Mouse (Mus musculus): ENCODE data around the gene Hunk. TPM values are rescaled to one million over a fixed set of nuclear protein-coding genes. Genes with fewer than 3 reads are reported as not detected.
A peak's percentile ranks its signal among the peaks of the same experiment; 100 is the strongest.

Gene Hunk
- polyA plus RNA-seq, 1 experiment from 2014 or later = 16.6 TPM

DNA sequence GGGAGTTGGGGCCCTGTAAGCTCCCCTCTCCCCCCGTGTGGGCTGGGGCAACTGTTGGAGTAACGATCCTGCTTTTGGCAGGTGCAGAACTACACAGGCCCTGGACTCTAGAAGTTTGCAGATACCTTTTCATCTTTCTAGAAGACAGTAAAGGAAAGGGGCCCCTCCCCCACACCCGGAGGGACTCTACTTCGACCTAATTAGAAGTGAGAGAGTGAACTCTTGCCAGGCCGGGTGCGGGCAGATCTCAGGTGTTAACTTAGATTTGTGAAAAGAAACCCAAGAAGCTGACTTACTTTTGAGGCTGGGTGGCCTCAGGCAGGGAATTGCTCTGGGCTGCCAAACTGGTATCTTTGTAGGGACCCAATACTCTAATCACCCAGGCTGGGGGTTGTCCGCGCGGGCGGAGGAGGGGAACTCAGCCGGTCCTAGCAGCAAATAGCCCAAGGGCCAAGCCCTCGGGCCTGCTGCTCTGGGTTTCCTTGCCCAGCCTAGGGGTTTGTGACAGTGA is 1.4 kb downstream of the Hunk start:
- WGBS = 1% methylated on average over 12 of the region's 12 CpGs
- Histone ChIP-seq H3K4me1 (ENCODE audit: control insufficient read depth, insufficient read depth, low read length) (peaks cover 27% of the 10 kb centered on the region), H3K9ac (ENCODE audit: low read depth, low read length) (peak overlapping the region; percentile 93), H3K36me3 (ENCODE audit: control insufficient read depth, insufficient read depth, low read length) (peaks cover 17% of the 10 kb centered on the region), H3K9me3 (ENCODE audit: control insufficient read depth, low read length) (no peaks in the 10 kb centered on the region), H3K4me3 (ENCODE audit: low read length) (peak overlapping the region; percentile 82), H3K27me3 (ENCODE audit: control insufficient read depth, insufficient read depth, low read length) (no peaks in the 10 kb centered on the region), H3K4me2 (replicated peaks; ENCODE audit: low read depth, low read length) (peak overlapping the region; percentile 69), H3K27ac (ENCODE audit: low read depth, low read length) (peak overlapping the region; percentile 90; the same call in 1 of the 2 replicates)
- ATAC-seq (ENCODE audit: low FRiP score, low TSS enrichment) = no peak; the same call in 1 of the 2 replicates

DNA sequence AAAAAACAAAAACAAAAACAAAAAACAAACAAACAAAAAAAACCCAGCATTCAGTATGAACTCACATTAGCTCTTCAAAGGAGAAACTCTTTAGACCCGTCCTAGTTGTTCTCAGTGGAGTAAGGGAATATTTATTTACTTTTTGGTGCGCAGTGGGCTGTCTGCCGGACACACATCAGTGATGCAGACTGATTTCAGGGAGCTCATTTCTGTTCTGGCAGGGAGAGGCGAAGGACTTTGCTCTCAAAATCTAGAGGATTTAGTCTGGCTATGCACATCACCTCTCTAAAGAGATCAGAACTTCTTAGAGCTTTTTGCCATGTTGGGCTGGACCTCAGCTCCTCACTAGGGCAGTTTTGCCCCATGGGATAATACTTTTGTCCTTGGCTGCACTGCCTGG is 2.1 kb downstream of the Hunk start:
- Histone ChIP-seq H3K4me1 (ENCODE audit: control insufficient read depth, insufficient read depth, low read length) (peaks cover 27% of the 10 kb centered on the region), H3K9me3 (ENCODE audit: control insufficient read depth, low read length) (no peaks in the 10 kb centered on the region), H3K27me3 (ENCODE audit: control insufficient read depth, insufficient read depth, low read length) (no peaks in the 10 kb centered on the region), H3K9ac (ENCODE audit: low read depth, low read length) (peak overlapping the region; percentile 50; the same call in 1 of the 2 replicates), H3K4me3 (ENCODE audit: low read length) (peak overlapping the region; percentile 82), H3K4me2 (replicated peaks; ENCODE audit: low read depth, low read length) (peak overlapping the region; percentile 69), H3K36me3 (ENCODE audit: control insufficient read depth, insufficient read depth, low read length) (peaks cover 19% of the 10 kb centered on the region), H3K27ac (ENCODE audit: low read depth, low read length) (no peak overlapping the region)
- WGBS = 33% methylated on average over 4 of the region's 4 CpGs
- ATAC-seq (ENCODE audit: low FRiP score, low TSS enrichment) = no peak

DNA sequence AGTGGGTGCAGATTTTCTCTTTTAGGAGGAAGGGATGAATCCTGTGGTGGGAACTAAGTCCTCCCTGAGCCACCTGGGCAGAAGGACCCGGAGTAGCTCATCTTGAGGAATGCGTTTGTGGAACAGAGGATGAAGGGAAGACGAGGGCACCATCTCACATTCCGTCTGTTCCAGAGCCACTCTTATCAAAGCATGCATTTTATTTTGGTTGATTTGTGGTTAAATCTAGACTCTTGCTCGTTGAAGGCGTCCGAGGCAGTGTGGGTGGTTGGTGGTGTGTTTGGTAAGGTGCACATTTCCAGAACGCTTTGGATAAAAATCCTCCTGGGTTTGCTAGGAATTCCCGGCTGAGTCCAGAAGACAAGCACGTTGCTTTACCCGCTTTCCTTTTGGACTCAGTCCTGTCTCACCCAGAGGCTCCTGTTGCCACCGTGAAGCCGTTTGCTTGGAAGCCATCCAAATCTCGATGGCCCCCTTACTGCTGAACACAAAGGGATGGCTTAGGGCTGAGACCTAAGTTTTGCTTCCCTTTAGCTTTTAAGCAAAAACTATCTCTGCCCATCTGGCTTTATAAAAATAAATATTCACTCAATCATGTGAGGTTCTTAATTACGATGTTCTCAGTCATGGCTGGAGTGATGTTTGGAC is 3.4 kb downstream of the Hunk start:
- peak overlapping the region; percentile 82 for H3K4me3 ChIP-seq (ENCODE audit: low read length)
- WGBS = 64% methylated on average over 15 of the region's 15 CpGs
- no peaks in the 10 kb centered on the region for H3K27me3 ChIP-seq (ENCODE audit: control insufficient read depth, insufficient read depth, low read length)
- peaks cover 18% of the 10 kb centered on the region for H3K4me1 ChIP-seq (ENCODE audit: control insufficient read depth, insufficient read depth, low read length)
- H3K27ac ChIP-seq (ENCODE audit: low read depth, low read length) = no peak overlapping the region
- H3K4me2 ChIP-seq (replicated peaks; ENCODE audit: low read depth, low read length) = peak overlapping the region; percentile 69
- no peak for ATAC-seq (ENCODE audit: low FRiP score, low TSS enrichment)
- peak overlapping the region; percentile 18; the same call in 1 of the 2 replicates for H3K9ac ChIP-seq (ENCODE audit: low read depth, low read length)
- no peaks in the 10 kb centered on the region for H3K9me3 ChIP-seq (ENCODE audit: control insufficient read depth, low read length)
- peaks cover 23% of the 10 kb centered on the region for H3K36me3 ChIP-seq (ENCODE audit: control insufficient read depth, insufficient read depth, low read length)

DNA sequence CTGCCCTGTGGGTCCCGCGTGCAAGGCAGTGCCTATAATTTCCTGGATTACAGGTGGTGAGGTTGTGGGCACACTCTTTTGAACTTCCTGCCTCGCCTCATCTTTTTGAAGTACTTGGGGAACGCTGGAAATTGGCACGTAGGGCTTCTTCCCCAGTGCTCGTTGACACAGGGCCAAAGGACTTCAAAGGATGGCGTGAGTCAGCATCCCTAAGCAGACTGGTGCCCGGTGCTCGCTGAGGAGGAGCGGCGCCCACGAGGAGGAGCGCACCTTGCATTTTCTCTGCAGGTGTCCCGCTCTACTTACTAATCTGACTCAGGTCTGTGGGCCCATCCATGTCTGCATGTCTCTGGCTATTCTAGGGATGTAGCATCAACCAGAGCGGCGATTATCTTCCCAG is 4.9 kb downstream of the Hunk start:
- H3K4me3 ChIP-seq (ENCODE audit: low read length) = no peak overlapping the region
- H3K4me2 ChIP-seq (replicated peaks; ENCODE audit: low read depth, low read length) = no peak overlapping the region
- H3K36me3 ChIP-seq (ENCODE audit: control insufficient read depth, insufficient read depth, low read length) = peaks cover 23% of the 10 kb centered on the region
- no peaks in the 10 kb centered on the region for H3K9me3 ChIP-seq (ENCODE audit: control insufficient read depth, low read length)
- H3K27ac ChIP-seq (ENCODE audit: low read depth, low read length) = no peak overlapping the region
- ATAC-seq (ENCODE audit: low FRiP score, low TSS enrichment) = no peak
- H3K9ac ChIP-seq (ENCODE audit: low read depth, low read length) = no peak overlapping the region
- no peaks in the 10 kb centered on the region for H3K27me3 ChIP-seq (ENCODE audit: control insufficient read depth, insufficient read depth, low read length)
- WGBS = 92% methylated on average over 16 of the region's 16 CpGs
- peaks cover 18% of the 10 kb centered on the region for H3K4me1 ChIP-seq (ENCODE audit: control insufficient read depth, insufficient read depth, low read length)

DNA sequence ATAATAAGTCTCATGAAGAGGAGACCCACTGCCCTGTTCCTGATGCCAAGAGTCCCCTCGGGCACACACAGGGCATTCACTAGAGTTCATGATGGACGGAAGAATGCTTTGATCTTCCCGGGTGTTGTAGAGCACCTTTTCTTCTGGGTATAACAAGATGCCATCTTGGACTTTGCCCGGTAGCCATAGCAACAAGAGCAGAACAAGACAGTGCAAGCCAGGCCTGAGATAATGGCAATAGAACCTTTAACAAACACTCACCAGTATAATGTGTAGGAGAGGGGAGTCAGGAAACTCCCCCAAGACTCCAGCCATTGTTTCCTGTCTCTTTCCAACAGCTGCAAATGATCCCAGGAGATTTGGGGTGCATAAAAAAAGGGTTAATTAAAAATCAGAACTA is 8.9 kb downstream of the Hunk start:
- Histone ChIP-seq H3K27me3 (ENCODE audit: control insufficient read depth, insufficient read depth, low read length) (no peaks in the 10 kb centered on the region), H3K4me1 (ENCODE audit: control insufficient read depth, insufficient read depth, low read length) (peaks cover 9% of the 10 kb centered on the region; the same call in 1 of the 2 replicates), H3K36me3 (ENCODE audit: control insufficient read depth, insufficient read depth, low read length) (peaks cover 25% of the 10 kb centered on the region), H3K27ac (ENCODE audit: low read depth, low read length) (no peak overlapping the region), H3K9me3 (ENCODE audit: control insufficient read depth, low read length) (no peaks in the 10 kb centered on the region), H3K9ac (ENCODE audit: low read depth, low read length) (no peak overlapping the region), H3K4me2 (replicated peaks; ENCODE audit: low read depth, low read length) (no peak overlapping the region), H3K4me3 (ENCODE audit: low read length) (no peak overlapping the region)
- 81% methylated on average over 4 of the region's 4 CpGs for WGBS
- ATAC-seq (ENCODE audit: low FRiP score, low TSS enrichment) = no peak

DNA sequence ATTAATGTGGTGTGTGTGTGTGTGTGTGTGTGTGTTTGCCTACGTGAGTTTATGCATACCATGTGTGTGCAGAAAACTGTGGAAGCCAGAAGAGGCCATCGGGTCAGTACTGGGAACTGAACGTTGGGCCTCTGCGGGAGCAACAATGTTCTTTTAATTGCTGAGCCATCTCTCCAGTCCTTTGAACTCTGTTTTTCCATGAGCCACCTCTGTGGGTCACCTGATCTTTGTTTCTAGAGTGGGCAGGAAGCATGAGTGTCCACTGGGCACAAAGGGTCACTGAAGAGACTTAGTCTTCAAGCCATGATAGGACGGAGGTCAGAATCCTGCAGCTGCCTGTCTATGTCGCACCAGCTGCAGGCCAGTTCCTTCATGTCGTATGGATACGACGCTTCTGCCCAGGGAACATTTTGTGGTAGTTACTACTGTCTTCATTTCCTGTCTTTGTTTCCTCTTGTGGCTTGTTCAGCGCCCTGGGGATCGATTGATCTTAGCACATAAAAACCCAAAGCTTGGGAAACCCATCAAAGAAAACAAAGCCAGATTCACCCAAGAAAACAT is 10.3 kb downstream of the Hunk start:
- peaks cover 18% of the 10 kb centered on the region for H3K4me1 ChIP-seq (ENCODE audit: control insufficient read depth, insufficient read depth, low read length)
- no peaks in the 10 kb centered on the region for H3K9me3 ChIP-seq (ENCODE audit: control insufficient read depth, low read length)
- H3K27ac ChIP-seq (ENCODE audit: low read depth, low read length) = no peak overlapping the region
- no peak overlapping the region for H3K4me3 ChIP-seq (ENCODE audit: low read length)
- H3K9ac ChIP-seq (ENCODE audit: low read depth, low read length) = no peak overlapping the region
- peaks cover 18% of the 10 kb centered on the region for H3K36me3 ChIP-seq (ENCODE audit: control insufficient read depth, insufficient read depth, low read length)
- no peak overlapping the region for H3K4me2 ChIP-seq (replicated peaks; ENCODE audit: low read depth, low read length)
- 48% methylated on average over 11 of the region's 11 CpGs for WGBS
- no peak for ATAC-seq (ENCODE audit: low FRiP score, low TSS enrichment)
- no peaks in the 10 kb centered on the region for H3K27me3 ChIP-seq (ENCODE audit: control insufficient read depth, insufficient read depth, low read length)

DNA sequence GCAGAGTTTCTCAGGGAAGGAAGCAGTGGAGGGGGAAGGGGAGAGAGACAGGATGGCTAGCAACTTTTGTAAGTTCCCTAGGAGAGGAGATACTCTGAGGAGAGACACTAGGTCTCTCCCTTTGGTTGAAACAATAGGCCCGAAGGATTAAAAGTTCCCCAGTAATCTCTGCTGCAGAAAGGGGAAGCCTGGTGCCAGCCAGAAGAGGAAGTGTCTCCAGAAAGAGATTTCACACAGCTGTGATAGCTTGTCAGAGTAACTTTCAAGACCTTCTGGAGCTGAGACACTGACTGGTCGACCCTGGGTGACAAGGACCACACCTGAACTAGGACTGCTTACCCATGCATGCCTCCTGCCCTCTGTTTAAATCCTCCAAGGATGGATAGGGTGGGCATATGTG is 11.1 kb downstream of the Hunk start:
- Histone ChIP-seq H3K36me3 (ENCODE audit: control insufficient read depth, insufficient read depth, low read length) (peaks cover 10% of the 10 kb centered on the region; the same call in 1 of the 2 replicates), H3K27me3 (ENCODE audit: control insufficient read depth, insufficient read depth, low read length) (no peaks in the 10 kb centered on the region), H3K4me2 (replicated peaks; ENCODE audit: low read depth, low read length) (no peak overlapping the region), H3K9me3 (ENCODE audit: control insufficient read depth, low read length) (no peaks in the 10 kb centered on the region), H3K27ac (ENCODE audit: low read depth, low read length) (no peak overlapping the region), H3K9ac (ENCODE audit: low read depth, low read length) (no peak overlapping the region), H3K4me3 (ENCODE audit: low read length) (no peak overlapping the region), H3K4me1 (ENCODE audit: control insufficient read depth, insufficient read depth, low read length) (peaks cover 26% of the 10 kb centered on the region)
- 82% methylated on average over 2 of the region's 2 CpGs for WGBS
- ATAC-seq (ENCODE audit: low FRiP score, low TSS enrichment) = no peak

DNA sequence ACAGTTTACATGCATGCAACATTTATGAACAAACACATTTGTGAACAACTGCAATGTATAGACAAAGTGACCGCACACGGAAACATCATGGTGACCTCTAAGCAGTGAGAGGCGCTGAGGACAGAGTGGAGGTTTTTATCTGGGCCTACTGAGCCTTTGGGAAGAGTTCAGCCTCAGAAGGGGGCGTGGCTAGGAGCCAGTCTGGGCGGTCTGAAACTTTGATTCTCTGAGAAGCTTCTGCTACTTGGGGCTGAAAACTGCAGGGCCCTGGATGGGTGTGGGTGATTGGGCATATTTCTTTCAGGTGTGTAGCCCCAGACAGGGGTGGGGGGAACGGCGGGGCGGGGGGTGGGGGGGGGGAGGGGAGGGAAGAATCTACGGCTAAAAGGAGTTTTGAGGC is 14.5 kb downstream of the Hunk start:
- H3K9ac ChIP-seq (ENCODE audit: low read depth, low read length) = no peak overlapping the region; the same call in 1 of the 2 replicates
- no peak overlapping the region for H3K4me2 ChIP-seq (replicated peaks; ENCODE audit: low read depth, low read length)
- no peaks in the 10 kb centered on the region for H3K9me3 ChIP-seq (ENCODE audit: control insufficient read depth, low read length)
- ATAC-seq (ENCODE audit: low FRiP score, low TSS enrichment) = peak; percentile 71; the same call in 1 of the 2 replicates
- no peaks in the 10 kb centered on the region for H3K27me3 ChIP-seq (ENCODE audit: control insufficient read depth, insufficient read depth, low read length)
- H3K4me3 ChIP-seq (ENCODE audit: low read length) = no peak overlapping the region
- WGBS = 14% methylated on average over 5 of the region's 9 CpGs
- no peak overlapping the region for H3K27ac ChIP-seq (ENCODE audit: low read depth, low read length)
- H3K36me3 ChIP-seq (ENCODE audit: control insufficient read depth, insufficient read depth, low read length) = peaks cover 3% of the 10 kb centered on the region; the same call in 1 of the 2 replicates
- peaks cover 41% of the 10 kb centered on the region for H3K4me1 ChIP-seq (ENCODE audit: control insufficient read depth, insufficient read depth, low read length)

Data from kidney, embryonic 14.5 days (tissue).